Mouse (Mus musculus): Measurements from ENCODE around the gene Ckap5. TPM values are rescaled to one million over a fixed set of nuclear protein-coding genes. Genes with fewer than 3 reads are reported as not detected.
"Not testable (repeated sequence)": the region's sequence is repeated elsewhere in the genome, so short reads cannot be mapped to it uniquely, and the experiment has no call there.

Ckap5 gene
- polyA plus RNA-seq, 1 experiment from 2014 or later, result 44.0 TPM

GRCm38 (mm10) chr2:91487295-91487694, 39.3 kb upstream of the Ckap5 start:
- not testable (repeated sequence) for H3K27ac ChIP-seq; H3K9ac ChIP-seq (ENCODE audit: low read depth, low read length); H3K4me3 ChIP-seq (replicated peaks; ENCODE audit: low read depth, low read length); H3K9me3 ChIP-seq (replicated peaks; ENCODE audit: low read length); H3K4me1 ChIP-seq (replicated peaks; ENCODE audit: insufficient read depth, low read length); ATAC-seq (replicated peaks; ENCODE audit: low FRiP score, low read depth); DNase-seq (ENCODE audit: low spot score); H3K27me3 ChIP-seq (ENCODE audit: insufficient read depth, low read length); H3K4me2 ChIP-seq (ENCODE audit: low read length)
- peak; percentile 63 for TF ChIP-seq CTCF (IDR thresholded peaks at IDR 0.05; ENCODE audit: low read depth)
- WGBS, result 64% methylated on average over 3 of the region's 3 CpGs
- H3K36me3 ChIP-seq (ENCODE audit: insufficient read depth, low read length), result peaks cover 40% of the 10 kb centered on the region; the same call in 1 of the 2 replicates

DNA sequence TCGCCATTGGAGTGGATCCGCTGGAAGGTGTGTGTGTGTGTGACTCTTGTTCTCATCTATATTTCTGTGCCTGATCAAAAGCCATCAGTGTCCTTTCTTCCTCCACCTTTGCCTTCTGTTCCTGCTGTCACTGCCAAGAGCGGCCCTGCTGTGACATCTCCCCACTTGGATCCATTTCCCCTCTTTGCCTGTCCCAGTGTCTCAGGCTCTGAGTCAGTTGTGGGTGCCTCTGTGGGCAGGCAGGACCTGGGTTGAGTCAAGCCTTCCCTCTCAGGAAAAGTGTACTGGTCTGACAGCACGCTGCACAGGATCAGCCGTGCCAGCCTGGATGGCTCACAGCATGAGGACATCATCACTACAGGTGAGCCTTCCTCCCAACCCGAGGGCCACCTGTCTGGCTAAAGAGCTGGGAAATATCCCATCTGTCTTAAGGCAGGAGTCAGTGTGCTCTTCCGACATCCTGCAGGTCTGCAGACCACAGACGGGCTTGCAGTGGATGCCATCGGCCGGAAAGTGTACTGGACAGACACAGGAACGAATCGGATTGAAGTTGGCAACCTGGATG, 34.4 kb upstream of the Ckap5 start:
- peaks cover 55% of the 10 kb centered on the region for H3K36me3 ChIP-seq (ENCODE audit: insufficient read depth, low read length)

DNA sequence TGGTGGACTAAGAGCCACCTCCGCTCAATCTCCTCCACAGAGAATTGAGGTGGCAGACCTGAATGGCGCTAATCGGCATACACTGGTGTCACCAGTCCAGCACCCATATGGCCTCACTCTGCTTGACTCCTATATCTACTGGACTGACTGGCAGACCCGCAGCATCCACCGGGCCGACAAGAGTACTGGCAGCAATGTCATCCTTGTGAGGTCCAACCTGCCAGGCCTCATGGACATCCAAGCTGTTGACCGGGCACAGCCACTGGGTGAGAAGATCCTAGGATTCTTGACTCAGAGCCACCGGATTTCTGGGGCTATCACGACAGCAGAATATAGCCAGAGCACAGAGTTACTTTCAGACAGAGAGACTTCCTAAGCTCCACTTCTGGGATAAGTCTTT, 32.6 kb upstream of the Ckap5 start:
- H3K4me2 ChIP-seq (ENCODE audit: low read length), result no peak overlapping the region
- no peak overlapping the region for H3K9ac ChIP-seq (ENCODE audit: low read depth, low read length)
- no peak overlapping the region for H3K4me3 ChIP-seq (replicated peaks; ENCODE audit: low read depth, low read length)
- TF ChIP-seq CTCF (IDR thresholded peaks at IDR 0.05; ENCODE audit: low read depth), result no peak
- WGBS, result 94% methylated on average over 9 of the region's 9 CpGs
- DNase-seq (ENCODE audit: low spot score) (no peak), ATAC-seq (replicated peaks; ENCODE audit: low FRiP score, low read depth) (no peak)
- no peak overlapping the region for H3K27ac ChIP-seq
- H3K4me1 ChIP-seq (replicated peaks; ENCODE audit: insufficient read depth, low read length), result no peaks in the 10 kb centered on the region
- no peaks in the 10 kb centered on the region for H3K9me3 ChIP-seq (replicated peaks; ENCODE audit: low read length)
- H3K27me3 ChIP-seq (ENCODE audit: insufficient read depth, low read length), result no peaks in the 10 kb centered on the region
- peaks cover 66% of the 10 kb centered on the region for H3K36me3 ChIP-seq (ENCODE audit: insufficient read depth, low read length)

More for the DNA sequence above, 34.4 kb upstream of the Ckap5 start:
- H3K27me3 ChIP-seq (ENCODE audit: insufficient read depth, low read length), result no peaks in the 10 kb centered on the region
- no peak for TF ChIP-seq CTCF (IDR thresholded peaks at IDR 0.05; ENCODE audit: low read depth)
- no peak overlapping the region for H3K27ac ChIP-seq
- no peak overlapping the region for H3K4me3 ChIP-seq (replicated peaks; ENCODE audit: low read depth, low read length)
- DNase-seq (ENCODE audit: low spot score), result no peak
- no peaks in the 10 kb centered on the region for H3K9me3 ChIP-seq (replicated peaks; ENCODE audit: low read length)
- 94% methylated on average over 12 of the region's 12 CpGs for WGBS
- H3K4me2 ChIP-seq (ENCODE audit: low read length), result no peak overlapping the region
- ATAC-seq (replicated peaks; ENCODE audit: low FRiP score, low read depth), result no peak
- H3K4me1 ChIP-seq (replicated peaks; ENCODE audit: insufficient read depth, low read length), result no peaks in the 10 kb centered on the region
- no peak overlapping the region for H3K9ac ChIP-seq (ENCODE audit: low read depth, low read length)

DNA sequence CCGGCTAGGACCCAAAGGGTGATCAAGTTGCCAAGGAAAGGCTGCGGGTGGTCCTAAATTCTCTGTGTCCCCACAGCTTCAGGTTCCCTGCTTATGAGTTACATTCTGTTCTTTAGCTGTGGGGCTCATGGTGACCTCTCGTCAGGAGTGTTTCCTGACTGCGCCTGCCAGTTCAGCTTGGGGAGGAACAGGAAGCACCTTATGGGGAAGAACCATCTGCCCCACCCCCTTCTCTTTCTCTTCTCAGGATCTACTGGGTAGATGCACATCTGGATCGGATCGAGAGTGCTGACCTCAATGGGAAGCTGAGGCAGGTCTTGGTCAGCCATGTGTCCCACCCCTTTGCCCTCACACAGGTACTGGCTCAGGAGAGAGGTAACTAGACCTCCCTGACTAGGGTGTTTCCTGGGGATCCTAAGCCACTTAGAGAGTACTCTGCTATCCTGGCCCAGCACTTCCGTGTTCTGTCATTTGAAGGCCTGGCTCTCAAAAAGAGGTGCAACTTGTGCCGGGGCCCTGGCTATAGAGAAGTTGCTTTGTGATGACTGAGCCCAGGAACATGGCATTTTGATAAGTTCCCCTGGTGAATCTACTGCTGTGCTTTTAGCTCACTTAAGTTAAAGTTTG, 28.4 kb upstream of the Ckap5 start:
- Histone ChIP-seq H3K27me3 (ENCODE audit: insufficient read depth, low read length) (no peaks in the 10 kb centered on the region), H3K4me3 (replicated peaks; ENCODE audit: low read depth, low read length) (no peak overlapping the region), H3K27ac (no peak overlapping the region), H3K36me3 (ENCODE audit: insufficient read depth, low read length) (peaks cover 61% of the 10 kb centered on the region), H3K9ac (ENCODE audit: low read depth, low read length) (no peak overlapping the region), H3K4me2 (ENCODE audit: low read length) (no peak overlapping the region), H3K9me3 (replicated peaks; ENCODE audit: low read length) (no peaks in the 10 kb centered on the region), H3K4me1 (replicated peaks; ENCODE audit: insufficient read depth, low read length) (no peaks in the 10 kb centered on the region)
- ATAC-seq (replicated peaks; ENCODE audit: low FRiP score, low read depth), result no peak
- no peak for TF ChIP-seq CTCF (IDR thresholded peaks at IDR 0.05; ENCODE audit: low read depth)
- WGBS, result 77% methylated on average over 8 of the region's 8 CpGs
- DNase-seq (ENCODE audit: low spot score), result no peak

- no peaks in the 10 kb centered on the region for H3K4me1 ChIP-seq (replicated peaks; ENCODE audit: insufficient read depth, low read length)
- no peak for ATAC-seq (replicated peaks; ENCODE audit: low FRiP score, low read depth)
- no peak overlapping the region for H3K27ac ChIP-seq
- H3K36me3 ChIP-seq (ENCODE audit: insufficient read depth, low read length), result peaks cover 33% of the 10 kb centered on the region
- no peak for TF ChIP-seq CTCF (IDR thresholded peaks at IDR 0.05; ENCODE audit: low read depth)
- WGBS, result 90% methylated on average over 8 of the region's 8 CpGs
- H3K9ac ChIP-seq (ENCODE audit: low read depth, low read length), result no peak overlapping the region
- H3K9me3 ChIP-seq (replicated peaks; ENCODE audit: low read length), result no peaks in the 10 kb centered on the region
- H3K27me3 ChIP-seq (ENCODE audit: insufficient read depth, low read length), result no peaks in the 10 kb centered on the region
- no peak overlapping the region for H3K4me2 ChIP-seq (ENCODE audit: low read length)
- no peak for DNase-seq (ENCODE audit: low spot score)
- no peak overlapping the region for H3K4me3 ChIP-seq (replicated peaks; ENCODE audit: low read depth, low read length)
Measured at GRCm38 (mm10) chr2:91508076-91508475, 18.5 kb upstream of the Ckap5 start.

GRCm38 (mm10) chr2:91517186-91517585, 9.4 kb upstream of the Ckap5 start:
- no peak overlapping the region for H3K27ac ChIP-seq
- H3K4me1 ChIP-seq (replicated peaks; ENCODE audit: insufficient read depth, low read length), result no peaks in the 10 kb centered on the region
- 22% methylated on average over 2 of the region's 2 CpGs for WGBS
- no peak overlapping the region for H3K9ac ChIP-seq (ENCODE audit: low read depth, low read length)
- DNase-seq (ENCODE audit: low spot score) (peak; percentile 24), ATAC-seq (replicated peaks; ENCODE audit: low FRiP score, low read depth) (no peak)
- H3K27me3 ChIP-seq (ENCODE audit: insufficient read depth, low read length), result no peaks in the 10 kb centered on the region
- no peak overlapping the region for H3K4me2 ChIP-seq (ENCODE audit: low read length)
- H3K36me3 ChIP-seq (ENCODE audit: insufficient read depth, low read length), result 0 out of 2 replicates have a peak, but pooled peaks cover 4% of the 10 kb centered on the region
- no peak overlapping the region for H3K4me3 ChIP-seq (replicated peaks; ENCODE audit: low read depth, low read length)
- H3K9me3 ChIP-seq (replicated peaks; ENCODE audit: low read length), result no peaks in the 10 kb centered on the region
- TF ChIP-seq CTCF (IDR thresholded peaks at IDR 0.05; ENCODE audit: low read depth), result no peak

All from kidney, postnatal 0 days (tissue).